Mouse (Mus musculus) spleen, postnatal 14 days (tissue): ENCODE data around the gene Mfsd1.

Experiments
- DNase-seq, 2 experiments: peaks; one replicate each; pipeline ENCODE4 v3.0.0; 2021 to 2022; ENCODE audit warnings: low spot score in 2 of 2

Gene Mfsd1

DNA sequence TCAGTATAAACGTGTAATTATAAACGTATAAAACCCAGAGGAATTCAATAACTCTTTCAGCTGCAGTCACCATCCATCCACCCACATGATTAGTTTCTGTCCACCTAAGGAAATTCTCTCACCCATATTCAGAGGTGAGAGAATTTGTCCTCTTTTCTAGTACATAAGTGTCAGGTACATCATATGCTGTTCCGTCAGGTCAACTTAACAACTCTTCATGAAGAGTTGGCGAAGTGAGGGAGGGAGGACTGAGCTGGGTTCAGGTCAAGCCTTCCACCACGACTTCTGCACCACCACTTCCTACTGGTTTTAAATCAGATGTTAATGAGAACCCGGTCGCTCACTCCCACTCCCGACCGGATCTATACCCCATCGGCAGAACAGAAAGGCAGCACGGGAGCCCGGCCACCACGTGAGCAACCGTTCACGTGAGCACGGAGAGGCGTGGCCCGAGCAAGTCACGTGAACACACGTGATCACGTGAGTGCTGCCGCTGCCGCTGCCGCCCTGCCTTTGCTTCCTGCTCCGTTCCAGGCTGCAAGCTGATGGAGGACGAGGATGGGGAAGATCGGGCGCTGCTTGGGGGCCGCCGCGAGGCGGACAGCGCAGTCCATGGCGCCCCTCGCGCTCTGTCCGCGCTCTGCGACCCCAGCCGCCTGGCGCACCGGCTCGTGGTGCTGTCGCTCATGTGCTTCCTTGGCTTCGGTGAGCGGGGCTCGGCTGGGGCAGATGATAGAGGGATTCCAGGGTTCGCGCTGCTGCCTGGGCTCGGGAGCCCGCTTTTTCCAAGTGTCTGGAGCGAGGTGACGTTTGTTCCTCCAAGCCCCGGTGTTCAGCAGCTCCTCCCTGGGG lies at the start of gene Mfsd1:
Mfsd1 (plus strand) TSS at position 469 of the 852 bp plus-strand sequence.
- DNase-seq, result peak; percentile 66 to 77

DNA sequence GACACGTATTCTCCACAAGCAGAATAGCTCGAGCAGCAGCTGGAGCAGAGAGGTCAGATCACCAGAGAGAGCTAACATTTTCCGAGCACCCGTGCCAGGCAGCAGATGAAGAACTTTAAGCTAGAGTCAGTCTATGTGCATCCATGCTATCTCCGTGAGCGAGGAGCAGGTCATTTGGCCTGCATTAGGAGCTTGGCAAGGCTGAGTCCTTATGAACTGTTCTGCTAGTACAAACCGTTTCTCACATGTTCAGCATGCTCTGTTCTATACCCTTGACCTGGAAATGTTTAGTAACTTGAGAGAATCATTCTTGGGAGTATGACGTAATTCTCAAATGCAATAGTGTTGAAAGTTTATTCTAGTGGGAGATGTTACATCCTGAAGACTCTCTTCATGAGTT lies 38.9 kb upstream of the Mfsd1 start:
- no peak for DNase-seq

DNA sequence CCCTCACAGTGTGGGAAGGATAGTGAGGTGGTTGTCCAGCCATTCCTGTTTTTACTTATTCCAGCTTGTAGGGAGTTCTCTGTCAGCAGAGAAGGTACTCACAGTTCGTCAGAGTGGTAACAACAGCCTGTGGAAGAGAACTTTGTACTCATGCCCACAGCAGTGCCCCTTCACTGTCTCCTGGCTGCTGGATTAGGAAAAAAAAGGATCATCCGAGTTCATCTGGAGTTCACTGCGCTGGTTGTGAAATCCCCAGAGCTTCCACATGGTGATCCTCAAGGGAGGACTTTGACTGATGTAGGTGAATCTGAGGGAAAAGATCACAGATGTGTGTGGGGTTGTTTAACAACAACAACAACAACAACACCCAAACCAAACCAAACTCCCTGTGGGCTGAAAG lies 31.3 kb upstream of the Mfsd1 start:
- DNase-seq, result no peak

DNA sequence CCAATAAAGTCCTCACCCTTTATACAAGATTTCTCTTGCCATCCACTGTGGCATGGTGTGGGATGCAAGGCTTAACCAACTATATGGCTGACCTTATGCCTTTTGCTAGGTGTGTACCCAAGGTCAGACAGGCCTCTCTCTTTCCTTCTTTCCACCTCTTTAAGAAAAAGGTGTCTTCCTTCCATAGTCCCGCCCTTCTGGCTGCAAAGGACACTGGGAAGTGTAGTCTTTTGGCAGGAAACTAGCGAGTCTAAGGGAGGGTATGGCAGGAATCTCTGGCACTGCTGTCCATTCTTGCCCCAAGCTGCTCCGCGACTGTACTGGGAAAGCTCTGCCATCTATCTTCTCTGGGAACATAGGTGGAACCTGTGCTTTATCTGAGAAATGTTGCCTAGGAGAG lies 29.3 kb upstream of the Mfsd1 start:
- DNase-seq, result no peak

DNA sequence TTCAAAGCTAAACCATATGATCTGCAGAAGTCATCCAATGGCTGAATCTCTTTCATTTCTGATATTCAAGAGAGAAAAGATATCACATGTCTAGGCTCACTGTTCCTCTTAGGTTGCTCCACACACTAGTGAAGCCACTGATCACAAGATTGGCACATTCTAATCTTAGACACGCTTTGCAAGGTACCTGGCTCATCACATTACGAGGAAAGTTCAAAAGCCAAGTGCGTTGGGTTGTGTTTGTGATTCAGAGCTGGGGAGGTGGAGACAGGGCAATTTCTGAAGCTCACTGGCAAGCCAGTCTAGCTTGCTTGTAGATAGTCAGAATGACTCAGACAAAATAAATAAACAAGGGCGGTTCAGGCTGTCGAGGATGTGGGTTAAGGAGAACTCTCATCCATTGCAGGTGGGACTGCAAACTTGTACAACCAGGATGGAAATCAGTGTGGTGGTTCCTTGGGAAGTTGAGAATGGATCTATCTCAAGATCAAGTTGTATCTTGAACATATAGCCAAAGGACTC lies 28.6 kb upstream of the Mfsd1 start:
- no peak for DNase-seq

DNA sequence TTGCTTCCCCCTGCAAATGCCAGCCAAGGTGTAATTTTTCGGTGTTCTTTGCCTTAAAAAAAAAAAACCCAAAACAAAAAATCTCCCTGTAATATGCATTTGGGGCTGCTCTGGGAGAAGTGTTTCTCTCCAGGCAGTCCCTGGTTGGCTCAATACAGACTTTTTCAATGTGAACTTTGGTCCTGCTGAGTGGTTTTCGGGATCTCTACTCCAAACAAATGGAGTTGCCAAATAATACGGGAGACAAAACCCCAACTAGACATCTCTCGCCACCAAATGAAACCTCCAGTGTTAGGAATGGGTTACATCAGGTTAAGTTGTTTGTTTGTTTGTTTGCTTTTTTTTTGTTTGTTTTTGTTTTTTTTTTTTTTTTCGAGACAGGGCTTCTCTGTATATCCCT lies 27.3 kb upstream of the Mfsd1 start:
- DNase-seq, result no peak

DNA sequence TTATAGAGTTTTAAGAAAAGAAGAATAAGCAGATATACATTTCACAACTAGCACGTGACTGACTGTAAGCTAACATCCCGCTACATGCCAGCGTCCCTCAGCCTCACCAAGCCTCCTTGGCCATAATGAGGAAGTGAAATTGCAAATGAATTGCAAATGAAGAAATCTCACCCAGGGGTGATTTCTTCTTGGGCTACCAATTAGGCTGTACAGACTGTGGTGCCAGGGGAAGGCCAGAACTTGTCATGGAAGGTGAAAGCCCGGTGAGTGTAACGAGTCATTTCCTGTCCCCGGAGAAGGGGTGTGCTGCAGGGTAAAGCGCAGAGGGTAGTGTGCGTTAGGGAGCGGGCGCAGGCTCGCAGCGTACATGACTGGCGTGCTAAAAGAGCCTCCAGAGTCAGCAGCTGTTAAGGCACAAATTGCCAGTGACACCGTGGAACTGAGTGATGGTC lies 25.3 kb upstream of the Mfsd1 start:
- peak; percentile 27 to 36 for DNase-seq

DNA sequence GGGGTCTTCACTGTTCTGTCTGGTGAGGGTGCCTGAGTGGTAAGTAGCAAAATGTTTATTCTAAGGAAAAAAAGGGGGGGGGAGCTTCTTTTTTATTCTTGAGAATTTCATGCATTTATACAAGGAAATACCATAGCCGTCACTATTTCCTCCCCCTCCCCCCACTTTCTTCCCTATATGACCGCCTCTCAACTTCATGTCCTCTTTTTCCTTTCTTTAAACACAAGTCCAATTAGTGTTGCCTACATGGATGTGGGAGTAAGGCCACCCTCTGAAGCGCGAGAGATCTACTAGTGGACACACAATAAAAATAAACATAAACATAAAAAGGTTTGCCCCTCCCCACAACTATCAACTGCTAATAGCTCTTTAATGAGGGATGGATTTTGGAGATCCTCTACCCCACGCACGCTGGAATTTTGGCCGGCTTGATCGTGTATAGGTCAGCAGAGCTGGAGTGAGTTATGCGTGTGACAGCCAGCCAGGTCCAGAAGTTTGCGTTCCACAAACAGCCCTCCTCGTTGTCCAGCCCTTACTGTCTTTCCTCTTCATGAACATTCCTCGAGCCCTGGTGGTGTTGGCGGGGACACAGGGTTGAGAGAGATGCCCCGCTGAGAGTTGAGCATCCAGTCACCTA lies 24.7 kb upstream of the Mfsd1 start:
- DNase-seq, result no peak

DNA sequence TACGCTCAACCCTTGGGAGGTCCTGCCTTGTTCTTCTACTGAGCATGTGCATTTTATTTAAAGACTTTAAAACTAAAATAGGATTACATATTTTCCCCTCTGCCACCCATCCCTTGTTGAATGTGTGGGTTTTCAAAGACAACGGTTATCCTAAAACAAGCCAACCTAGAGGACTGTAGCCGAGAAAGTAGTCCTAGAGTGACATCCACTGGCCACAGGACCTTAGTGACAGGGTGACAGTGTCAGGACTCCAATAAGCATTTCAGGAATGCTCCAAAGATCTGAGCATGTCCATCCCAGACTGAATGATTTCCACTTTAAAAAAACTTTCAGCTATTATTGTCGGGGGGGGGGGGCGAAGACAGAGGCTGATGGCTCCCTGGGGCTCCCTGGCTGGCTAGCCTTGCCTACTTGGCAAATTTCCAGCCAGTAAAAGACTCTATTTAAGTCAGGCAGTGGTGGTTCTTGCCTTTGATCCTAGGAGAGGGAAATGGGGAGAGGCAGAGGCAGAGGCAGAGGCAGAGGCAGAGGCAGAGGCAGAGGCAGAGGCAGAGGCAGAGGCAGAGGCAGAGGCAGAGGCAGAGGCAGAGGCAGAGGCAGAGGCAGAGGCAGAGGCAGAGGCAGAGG lies 17.7 kb upstream of the Mfsd1 start:
- DNase-seq, result peak in 1 of 2 experiments; percentile 25

DNA sequence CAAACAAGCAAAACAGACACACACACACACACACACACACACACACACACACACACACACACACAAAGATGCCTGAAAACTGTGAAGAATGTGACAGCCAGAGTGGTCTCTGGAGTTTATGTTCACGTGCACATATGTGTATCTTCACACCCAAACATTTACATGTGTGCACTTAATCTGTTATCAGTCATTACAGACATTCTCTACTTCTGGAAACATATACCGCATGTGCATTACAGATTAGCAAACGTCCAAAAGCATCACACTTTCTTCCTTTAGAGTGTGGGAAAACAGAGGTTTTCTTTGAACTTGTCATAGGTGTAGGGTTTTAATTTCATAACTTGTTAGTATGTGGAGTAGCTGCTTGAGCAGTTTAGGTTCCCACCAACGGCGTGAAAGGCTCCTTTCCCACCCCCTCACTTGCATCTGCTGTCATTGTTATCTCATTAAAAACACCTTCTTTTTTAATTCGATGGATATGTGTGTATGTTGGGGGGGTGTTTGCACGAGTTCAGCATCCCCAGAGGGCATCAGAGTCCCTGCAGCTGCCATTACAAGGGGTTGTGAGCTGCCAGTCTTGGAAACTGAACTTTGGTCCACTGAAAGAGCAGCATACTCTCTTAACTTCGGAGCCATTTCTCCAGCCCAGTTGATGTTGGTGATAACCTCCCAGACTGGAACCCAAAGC lies 16.9 kb upstream of the Mfsd1 start:
- DNase-seq, result no peak

DNA sequence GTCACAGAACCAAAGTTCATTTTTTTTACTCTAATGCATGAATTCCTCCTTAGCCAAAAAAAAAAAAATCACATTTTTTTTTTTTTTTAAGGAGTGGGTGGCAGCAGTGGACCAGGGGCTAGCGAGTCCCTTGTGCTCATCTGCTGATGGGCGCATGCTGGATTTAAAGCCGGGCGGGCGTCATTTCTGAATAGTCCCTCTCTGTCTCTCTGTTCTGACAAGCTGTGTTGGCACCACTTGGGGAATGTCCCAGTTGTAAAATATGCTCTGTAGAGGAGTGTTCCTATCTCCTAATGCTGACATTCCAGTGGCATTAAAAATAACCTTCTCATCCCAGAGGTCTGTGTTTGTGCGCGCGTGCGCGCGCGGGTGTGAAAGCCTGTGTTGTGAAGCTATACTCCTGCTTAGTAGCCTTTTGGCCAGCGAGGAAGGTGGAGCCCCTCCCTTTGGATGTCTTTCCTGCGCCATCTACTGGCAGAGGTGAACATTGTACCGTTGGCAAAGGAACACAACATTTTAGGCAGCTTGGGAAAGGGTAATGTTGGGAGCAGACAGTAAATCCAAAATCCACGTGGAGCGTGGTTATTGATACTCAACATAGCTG lies 14.4 kb upstream of the Mfsd1 start:
- DNase-seq, result peak; percentile 17 to 57

DNA sequence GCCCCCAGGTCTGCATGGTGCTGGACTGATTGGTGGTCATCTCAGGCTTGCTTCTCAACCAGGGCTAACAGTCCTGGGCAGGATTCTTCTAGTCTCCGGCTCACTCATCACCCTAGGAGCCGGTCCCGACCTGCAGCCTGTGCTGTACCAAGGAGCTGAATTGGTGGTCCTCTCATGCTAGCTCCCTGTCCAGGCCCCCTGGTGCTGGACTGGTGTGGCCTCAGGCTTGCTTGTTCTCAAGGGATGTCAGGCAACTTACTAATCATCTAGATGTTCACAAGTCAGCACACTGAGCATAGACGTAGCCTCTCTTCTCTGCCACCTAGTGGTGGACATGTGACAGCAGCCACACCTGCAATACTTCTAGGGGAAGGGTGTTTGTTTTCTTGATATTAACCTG lies 9.6 kb upstream of the Mfsd1 start:
- DNase-seq, result peak in 1 of 2 experiments; percentile 20

DNA sequence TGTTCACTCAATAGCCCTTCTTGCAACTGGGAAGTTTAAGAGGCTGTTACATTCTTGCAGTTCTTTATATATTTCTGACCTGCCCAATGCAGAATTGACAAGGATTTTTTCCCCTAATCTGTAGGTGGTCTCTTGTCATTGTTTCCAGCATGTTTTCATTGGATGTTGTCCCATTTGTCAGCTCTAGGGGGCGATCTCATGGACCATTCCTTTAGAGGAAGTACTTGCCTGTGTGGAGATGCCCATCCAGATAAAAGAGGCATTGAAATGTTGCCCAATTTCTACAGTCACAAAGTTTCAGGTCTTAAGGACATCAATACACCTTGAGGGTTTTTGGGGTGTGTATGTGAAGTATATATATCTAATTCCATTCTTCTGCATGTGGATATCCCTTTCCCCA lies 9.0 kb upstream of the Mfsd1 start:
- no peak for DNase-seq

DNA sequence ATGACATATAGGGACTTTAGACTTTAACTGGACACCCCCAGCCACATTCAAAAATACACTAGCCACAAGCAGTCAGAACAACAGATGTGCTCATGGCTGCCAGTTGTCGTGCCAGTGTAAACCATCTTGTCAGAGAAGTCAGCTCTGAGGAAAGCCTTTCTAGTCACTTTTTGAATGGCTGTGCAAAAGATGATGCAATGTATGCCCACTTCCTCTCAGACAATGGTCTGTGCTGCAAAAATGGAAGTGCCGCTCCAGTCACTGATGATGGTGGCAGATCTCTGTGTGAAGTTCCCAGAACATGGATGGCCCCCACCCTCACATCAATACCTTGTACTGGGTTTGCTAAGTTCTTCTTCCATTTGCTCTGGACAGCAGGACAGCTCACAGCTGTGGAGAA lies 6.3 kb upstream of the Mfsd1 start:
- no peak for DNase-seq

DNA sequence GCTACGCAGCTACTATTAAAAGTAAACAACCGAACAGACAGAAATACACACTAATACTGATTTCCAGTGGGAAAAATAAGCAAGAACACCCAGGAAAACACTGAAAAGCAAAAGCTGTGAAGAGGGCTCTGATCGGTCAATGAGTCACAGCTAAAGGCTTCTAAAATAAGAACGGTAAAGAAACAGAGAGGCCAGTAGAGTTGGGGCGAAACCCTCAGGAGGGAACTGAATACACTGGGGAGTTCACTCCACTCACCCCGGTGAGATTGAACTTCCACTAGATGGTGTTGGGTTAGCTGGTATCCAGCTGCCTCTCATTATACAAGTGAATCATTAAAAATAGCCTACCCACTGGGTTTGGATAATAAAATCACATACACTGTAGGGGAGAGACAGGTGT lies 5.8 kb upstream of the Mfsd1 start:
- DNase-seq, result no peak

DNA sequence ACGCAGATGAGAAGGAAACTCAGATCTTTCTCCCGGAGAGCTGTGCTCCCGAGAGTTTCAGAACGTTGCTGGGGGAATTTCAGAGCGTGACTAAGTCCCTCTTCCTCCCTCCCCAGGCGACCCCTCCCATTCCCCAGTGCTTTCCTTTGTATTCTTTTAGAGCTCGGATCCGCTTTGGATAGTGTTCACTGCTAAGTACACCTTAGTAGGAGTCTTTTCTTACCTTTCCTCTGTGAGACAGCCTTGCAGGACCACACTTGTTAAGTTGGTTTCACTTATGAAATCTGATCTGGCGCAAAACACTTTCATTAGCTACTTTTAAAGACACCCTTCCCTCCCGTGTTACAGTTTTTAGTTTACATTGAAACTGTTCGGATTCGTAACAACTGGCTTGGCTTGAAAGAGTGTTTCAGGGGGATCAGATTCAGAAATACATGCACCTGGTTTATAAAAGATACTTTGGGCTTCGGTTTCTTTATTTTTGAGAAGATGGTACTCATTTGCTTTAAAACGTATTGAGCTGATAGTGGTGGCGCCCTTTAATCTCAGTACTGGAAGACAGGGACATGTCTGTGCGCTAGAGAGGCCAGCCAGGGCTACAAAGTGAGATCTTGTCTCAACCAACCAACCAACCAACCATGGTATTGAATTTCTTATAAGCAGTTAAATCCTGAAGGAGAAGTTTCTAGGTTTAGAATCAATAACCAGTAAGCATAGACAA lies 744 bp downstream of the Mfsd1 start:
- DNase-seq, result no peak

DNA sequence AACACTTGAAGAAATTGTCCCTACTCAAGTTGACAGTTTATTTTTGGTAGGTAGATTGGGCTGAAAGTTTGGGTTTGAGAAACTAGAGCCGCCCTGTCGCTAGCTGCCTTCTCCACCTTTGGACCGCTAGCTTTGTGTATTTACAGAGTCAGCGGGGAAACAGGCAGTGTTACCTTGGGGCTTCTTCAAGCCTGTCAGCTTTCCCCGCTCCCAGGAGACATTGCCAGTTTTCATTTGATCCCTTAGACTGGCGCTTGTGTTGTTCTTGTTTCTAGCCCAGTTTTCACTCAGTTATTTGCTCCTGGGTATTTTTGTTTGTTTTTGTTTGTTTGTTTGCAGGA lies 1.3 kb downstream of the Mfsd1 start:
- no peak for DNase-seq

DNA sequence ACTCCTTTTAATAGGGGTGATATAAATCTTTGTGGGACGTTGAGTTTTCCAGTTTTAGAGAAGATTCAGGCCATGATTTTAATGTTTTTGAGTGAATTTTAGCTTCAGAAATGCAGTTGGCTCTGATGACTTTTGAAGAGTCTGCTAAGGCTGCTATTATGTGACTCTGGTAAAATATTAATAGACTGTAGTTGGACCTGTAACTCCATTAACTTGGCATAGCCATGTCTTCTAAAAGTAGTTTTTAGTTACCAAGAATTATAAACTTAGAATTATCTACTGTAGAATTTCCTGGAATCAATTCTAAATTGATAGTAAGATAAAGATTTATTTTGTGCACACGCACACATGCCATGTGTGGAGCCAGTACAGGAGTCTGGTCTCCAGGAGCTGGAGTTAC lies 4.0 kb downstream of the Mfsd1 start:
- DNase-seq, result no peak

DNA sequence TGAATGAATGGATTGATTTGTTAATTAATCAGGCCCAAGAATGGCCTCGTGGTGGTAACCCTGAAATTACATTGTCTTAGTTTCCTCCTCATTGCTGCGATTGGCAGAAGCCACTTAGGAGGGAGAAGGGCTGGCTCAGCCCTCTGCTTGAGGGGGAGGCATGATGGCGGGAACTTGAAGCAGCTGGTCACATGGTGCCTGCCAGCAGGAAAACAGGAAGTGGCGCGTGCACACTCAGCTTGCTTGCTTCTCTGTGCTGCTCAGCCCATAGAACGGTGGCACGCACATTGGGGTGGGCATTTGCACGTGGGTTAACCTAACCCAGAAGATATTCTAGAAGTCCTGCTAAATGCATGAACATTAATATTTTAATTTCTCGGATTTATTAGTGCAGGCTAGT lies 4.9 kb downstream of the Mfsd1 start:
- DNase-seq, result no peak

DNA sequence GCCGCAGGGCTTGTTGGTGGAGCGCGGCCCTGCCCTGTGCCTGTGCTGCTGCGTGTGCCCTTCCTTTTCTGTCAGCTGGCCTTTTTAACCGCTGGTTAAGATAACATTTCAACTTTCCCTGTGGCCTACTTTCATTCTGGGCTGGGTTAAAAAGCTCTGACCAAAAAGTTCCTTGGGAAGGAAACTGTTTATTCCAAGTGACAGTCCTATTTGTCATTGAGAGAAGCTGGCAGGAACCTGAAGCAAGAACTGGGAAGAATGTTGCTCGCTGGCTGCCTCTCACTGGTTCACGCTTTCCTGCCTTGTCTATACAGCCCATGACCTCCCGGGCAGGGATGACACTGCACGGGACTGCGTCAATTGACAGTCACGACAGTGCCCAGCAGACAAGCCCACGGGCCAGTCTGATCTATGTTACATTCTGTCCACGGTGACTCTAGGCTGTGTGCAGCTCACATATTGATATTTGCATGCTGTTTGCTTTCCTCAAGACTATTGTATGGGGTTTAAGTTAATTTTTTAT lies 19.1 kb downstream of the Mfsd1 start:
- no peak for DNase-seq

DNA sequence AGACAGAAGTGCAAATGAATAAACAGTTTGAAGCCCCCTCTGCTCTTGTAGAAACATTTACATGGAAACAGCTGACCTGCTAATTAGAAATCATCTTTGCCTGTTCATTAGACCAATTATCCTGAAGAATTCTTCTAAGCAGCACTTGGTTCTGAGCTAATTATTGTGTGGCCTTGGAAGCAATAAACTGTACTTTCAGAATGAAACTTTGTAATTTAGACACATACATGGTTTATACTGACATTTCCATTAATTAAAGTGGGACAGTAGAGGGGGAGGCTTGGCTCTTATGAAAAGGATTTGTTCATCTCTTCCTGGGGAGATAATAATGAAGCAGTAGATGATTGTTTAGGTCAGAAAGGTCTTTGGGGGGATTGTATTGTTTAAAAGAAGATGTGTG lies 35.7 kb downstream of the Mfsd1 start:
- DNase-seq, result no peak
